Mouse (Mus musculus) liver, postnatal 0 days (tissue): ENCODE results near the gene Spag9.

ENCODE experiments used
- CTCF ChIP-seq: sonication (generic); IDR thresholded peaks from 2 replicates; pipeline ENCODE4 v1.5.1; 2016; ENCODE audit warnings: antibody characterized with exemption, low read depth
- EP300 ChIP-seq: IDR thresholded peaks from 2 replicates; pipeline ENCODE4 v1.6.1; 2016; ENCODE audit warnings: antibody characterized with exemption, low read depth, mild to moderate bottlenecking

DNA sequence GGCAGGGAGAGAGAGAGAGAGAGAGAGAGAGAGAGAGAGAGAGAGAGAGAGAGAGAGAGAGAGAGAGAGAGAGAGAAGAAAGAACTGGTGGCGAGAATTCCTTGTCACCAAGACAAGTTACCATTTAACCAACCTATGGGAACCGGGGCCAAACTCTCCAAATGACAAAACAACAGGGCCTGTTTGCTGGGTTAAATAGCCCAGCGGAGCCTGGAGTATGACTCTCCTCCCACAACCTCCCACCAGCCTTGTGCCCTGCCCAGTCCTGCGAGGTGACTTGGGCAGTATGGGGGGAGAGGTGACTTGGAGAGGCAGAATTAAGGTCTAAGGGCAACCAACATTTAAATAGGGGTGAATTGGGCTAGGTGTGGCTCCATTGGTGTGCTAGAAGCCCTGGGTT is 169.9 kb downstream of the Spag9 start:
- TF ChIP-seq CTCF: no peak
- no peak for TF ChIP-seq EP300
